Mouse (Mus musculus) frontal cortex, postnatal 36 days (tissue): ENCODE data around the gene Spred2.
"Not testable (repeated sequence)": the region's sequence is repeated elsewhere in the genome, so short reads cannot be mapped to it uniquely, and the experiment has no call there.

Experiments used
- DNase-seq, 2 experiments: peaks; one replicate each; pipeline ENCODE4 v3.0.0; 2022; ENCODE audit warnings: low spot score in 2 of 2

The Spred2 gene

DNA sequence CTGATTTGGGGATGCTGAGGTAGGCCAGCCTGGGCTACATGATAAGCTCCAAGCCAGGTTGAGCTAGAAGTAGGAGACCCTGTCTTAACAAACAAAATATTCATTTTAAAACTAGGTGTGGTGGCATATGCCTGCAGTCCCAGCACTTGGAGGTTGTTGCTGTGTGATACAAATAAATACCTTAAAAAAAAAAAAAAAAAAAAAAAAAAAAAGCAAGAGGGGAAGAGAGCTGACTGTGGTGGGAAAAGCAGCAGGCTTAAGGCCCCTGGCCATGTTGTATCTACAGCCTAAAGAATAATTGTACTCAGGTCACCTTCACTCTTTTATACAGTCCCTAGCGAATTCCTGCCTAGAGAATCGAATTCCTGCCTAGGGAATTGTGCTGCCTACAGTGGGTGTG is 94.7 kb downstream of the Spred2 start:
- DNase-seq, result no peak

- DNase-seq, result no peak
These were observed 96.5 kb downstream of the Spred2 start for GRCm38 (mm10) chr11:20020720-20021119.

DNA sequence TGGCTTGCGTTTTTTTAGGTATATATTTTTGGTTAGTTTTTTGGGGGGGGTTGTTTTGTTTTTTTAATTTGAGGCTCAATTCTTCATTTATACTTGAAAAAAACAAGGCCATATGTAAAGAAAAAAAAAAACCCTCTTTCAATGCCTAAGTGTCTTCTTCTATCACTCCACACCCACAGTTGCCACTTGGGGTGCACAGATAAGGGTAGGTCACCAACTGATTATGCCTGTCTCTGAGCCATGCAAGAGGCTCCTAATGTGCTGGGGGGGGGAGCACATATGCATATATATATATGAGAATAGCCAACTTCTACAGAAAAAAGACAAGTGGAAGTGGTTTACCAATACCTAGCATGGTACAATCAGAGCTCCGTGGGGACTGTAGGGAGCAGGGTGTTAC is 98.3 kb downstream of the Spred2 start:
- DNase-seq, result no peak

DNA sequence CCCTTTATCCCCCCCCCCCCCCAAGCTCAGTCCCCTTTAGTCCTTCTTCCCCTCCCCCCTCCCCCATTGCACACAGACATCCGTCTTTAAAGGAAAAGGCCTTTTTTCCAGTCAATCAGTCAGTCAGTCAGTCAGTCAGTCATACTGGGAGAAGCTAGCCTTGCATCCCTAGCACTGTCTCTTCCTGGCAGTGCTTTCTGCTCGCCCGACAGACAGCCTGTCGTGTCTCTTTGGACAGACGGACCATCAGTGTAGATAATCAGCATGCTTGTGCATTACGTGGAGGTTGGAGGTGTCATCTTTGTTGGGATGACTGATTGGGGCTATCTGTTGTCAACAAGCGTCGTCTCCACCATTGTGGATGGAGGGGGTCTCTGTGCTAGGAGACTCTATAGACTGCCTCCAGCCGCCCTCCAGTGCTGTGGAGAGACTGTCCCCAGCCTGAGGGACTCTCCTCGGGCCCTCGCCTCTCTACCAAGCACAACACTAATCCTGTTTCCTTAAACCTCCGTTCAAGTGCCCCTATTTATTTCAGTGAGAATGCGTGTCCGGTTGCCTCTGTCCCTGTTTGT is 98.8 kb downstream of the Spred2 start:
- no peak for DNase-seq

DNA sequence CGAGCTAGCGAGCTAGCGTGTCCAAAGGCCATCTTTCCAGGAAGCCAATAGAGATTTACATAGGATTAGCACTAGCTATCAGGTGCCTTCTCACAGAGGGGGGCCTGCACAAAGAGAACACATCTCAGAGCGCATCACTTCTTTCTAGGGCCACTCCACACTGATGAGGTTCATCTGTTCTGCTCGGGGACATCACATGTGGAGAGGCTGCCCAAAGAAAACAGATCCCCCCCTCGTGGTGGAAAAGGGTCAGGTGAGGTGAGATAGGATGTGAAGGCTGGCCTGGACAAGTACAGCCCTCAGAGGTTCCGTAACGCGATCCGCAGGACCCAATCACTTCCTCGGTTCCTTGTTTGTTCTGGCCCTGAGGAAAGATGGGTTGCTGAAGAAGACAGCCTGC is 101.7 kb downstream of the Spred2 start:
- no peak for DNase-seq

GRCm38 (mm10) chr11:20027719-20028118 is 103.5 kb downstream of the Spred2 start:
- DNase-seq, result no peak

DNA sequence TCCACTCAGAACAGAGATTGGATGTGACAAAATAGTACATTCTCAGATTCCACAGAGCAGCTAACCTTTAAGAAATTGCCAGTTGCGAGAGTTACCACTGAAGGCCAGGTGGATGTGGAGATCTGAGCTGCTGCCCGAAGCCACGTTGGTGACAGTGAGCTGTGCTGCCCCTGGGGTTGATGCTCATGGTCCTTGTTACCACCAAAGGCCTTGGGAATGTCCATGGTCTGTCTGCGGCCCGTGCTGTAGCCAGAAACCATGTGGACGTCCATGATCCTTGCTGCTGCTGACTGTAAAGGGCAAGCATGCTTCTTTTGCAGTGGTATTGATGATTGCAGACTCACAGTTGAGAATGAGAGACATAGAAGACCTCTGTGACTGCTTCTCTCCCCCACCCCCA is 104.2 kb downstream of the Spred2 start:
- DNase-seq, result no peak

GRCm38 (mm10) chr11:20029014-20029413 is 104.8 kb downstream of the Spred2 start:
- no peak for DNase-seq

GRCm38 (mm10) chr11:20030973-20031372 is 106.8 kb downstream of the Spred2 start:
- DNase-seq, result not testable (repeated sequence)

- no peak for DNase-seq
These were observed 107.4 kb downstream of the Spred2 start for GRCm38 (mm10) chr11:20031536-20031935.

DNA sequence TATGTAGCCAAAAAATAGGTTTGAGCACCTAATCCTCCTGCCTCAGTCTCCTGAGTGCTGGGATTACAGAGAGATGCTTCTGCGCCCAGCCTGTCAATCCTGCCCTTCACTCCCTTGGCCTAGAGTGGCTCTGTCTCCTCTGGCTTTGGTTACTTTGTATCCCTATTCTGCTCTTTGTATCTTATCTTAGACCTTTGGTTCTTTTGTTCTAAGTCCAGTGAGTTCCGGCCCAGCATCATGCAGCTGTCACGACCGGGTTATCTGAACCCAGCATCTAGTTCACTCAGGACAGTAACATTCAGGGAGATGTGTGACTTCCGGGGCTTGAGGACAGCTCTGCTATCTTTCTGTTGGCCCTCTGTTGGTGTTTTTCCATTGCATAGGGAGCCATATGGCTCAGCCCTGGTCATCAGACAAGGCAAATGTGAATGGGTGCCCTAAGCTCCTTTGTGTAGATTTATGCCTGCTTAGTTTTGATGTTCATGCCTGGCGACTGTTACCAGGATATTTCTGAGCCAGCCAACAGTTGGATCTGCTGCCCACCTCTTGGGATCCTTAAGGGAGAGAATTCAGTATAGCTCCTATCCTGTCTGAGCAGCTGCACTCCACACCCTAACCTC is 109.5 kb downstream of the Spred2 start:
- no peak for DNase-seq

- DNase-seq, result no peak
These were observed 110.3 kb downstream of the Spred2 start for GRCm38 (mm10) chr11:20034337-20034947.

DNA sequence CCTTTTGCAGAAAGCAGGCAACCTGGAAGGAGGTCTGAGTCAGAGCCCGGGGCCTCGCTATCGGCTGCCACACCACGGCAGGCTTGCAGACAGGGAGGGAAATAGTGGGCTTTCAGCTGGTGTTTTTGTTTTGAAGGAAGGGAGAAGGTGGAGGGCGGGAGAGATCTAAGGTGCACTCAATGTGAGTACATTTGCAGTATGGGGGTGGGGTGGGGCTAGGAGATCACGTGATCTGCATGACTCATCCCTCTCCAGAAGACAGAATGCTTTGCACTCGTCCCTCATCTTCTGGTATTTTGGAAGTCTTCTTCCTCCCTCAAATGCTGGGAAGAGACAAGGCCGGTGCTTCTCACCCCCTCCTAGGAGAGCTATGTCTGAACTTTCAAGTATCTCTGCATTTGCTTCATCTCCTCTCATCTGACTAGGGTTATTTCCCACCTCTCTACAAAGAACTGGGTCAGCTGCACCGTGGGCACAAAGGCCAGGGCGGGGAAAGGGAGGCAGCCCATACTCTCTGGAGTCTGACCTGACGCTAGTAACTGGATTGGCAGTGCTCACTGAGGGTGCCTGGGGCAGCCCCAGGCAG is 111.3 kb downstream of the Spred2 start:
- DNase-seq, result peak; percentile 68 to 78

GRCm38 (mm10) chr11:20035972-20036371 is 111.8 kb downstream of the Spred2 start:
- peak in 1 of 2 experiments; percentile 33 for DNase-seq

- no peak for DNase-seq
These were observed 113.6 kb downstream of the Spred2 start for GRCm38 (mm10) chr11:20037739-20038138.

- peak; percentile 74 to 75 for DNase-seq
These were observed 114.5 kb downstream of the Spred2 start for GRCm38 (mm10) chr11:20038723-20039122.

- no peak for DNase-seq
These were observed 117.2 kb downstream of the Spred2 start for GRCm38 (mm10) chr11:20041164-20041920.

DNA sequence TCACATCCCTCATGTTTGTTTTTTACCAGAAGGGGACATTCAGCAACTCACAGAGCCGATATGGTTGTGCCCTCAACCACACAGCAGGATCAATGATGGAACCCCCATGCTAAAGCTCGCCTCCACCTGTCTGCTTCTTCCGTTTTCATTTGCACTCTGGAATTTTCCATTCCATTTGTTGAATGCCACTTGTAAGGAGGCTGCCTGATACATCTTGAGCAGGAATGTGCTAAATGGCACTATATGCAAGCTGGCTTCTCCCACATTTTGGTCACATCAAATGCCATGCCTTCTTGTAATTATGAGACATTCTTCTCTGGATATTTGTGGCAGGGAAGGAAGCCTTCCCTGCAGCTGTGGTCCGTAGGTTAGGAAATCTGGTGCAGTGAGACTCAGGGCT is 117.9 kb downstream of the Spred2 start:
- DNase-seq, result peak; percentile 36 to 65

DNA sequence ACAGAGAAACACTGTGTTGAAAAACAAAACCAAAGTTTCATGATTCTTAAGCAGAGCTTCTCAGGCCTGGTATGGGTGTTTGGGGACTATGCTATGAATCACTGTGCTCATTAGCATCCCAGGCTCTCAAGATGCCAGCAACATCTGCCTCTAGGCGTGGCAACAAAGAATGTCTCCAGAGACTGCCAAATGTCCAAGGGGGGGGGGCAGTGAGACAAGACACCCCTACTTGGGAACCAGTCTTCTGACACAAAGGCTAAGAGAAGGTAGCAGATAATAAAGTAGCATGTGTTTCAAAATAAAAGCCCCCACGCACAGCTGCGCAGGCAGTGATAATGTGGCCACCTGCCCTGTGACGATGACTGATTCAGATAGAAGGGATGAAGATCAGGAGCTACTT is 119.1 kb downstream of the Spred2 start:
- no peak for DNase-seq

DNA sequence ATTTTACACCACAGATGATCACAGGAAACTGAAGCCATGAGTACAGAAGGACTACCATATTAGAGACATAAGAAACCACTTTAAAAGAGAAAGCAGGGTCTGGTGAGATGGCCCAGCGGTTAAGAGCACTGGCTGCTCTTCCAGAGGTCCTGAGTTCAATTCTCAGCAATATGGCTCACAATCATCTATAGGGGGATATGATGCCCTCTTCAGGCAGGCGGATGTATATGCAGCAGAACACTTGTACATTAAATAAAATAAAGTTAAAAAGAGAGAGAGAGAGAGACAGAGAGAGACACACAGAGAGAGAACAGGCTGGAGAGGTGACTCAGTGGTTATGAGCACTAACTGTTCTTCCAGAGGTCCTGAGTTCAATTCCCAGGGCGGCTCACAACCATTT is 121.4 kb downstream of the Spred2 start:
- DNase-seq, result no peak

- no peak for DNase-seq
These were observed 128.8 kb downstream of the Spred2 start for GRCm38 (mm10) chr11:20052814-20053536.

- DNase-seq, result no peak
These were observed 129.8 kb downstream of the Spred2 start for GRCm38 (mm10) chr11:20053951-20054350.
